Mouse (Mus musculus): ENCODE measurements around the gene Dars. TPM values are rescaled to one million over a fixed set of nuclear protein-coding genes. Genes with fewer than 3 reads are reported as not detected.
A peak's percentile ranks its signal among the peaks of the same experiment; 100 is the strongest.

Dars gene
- polyA plus RNA-seq, 1 experiment, result 47.0 TPM

GRCm38 (mm10) chr1:128456271-128456670 is 39.1 kb upstream of the Dars start:
- TF ChIP-seq POLR2A (IDR thresholded peaks at IDR 0.05; ENCODE audit: borderline replicate concordance, control insufficient read depth, low read depth, low read length) (no peak), CTCF (IDR thresholded peaks at IDR 0.05; ENCODE audit: control insufficient read depth, insufficient read depth, low read length) (no peak)
- no peak overlapping the region for H3K4me3 ChIP-seq (replicated peaks; ENCODE audit: control insufficient read depth, low read depth, low read length)
- H3K27ac ChIP-seq (ENCODE audit: control insufficient read depth, insufficient read depth, low read depth, low read length, poor library complexity), result no peak overlapping the region
- WGBS, result 80% methylated on average over 10 of the region's 10 CpGs
- H3K4me1 ChIP-seq (ENCODE audit: control insufficient read depth, insufficient read depth, low read length), result no peaks in the 10 kb centered on the region; the same call in 1 of the 2 replicates

DNA sequence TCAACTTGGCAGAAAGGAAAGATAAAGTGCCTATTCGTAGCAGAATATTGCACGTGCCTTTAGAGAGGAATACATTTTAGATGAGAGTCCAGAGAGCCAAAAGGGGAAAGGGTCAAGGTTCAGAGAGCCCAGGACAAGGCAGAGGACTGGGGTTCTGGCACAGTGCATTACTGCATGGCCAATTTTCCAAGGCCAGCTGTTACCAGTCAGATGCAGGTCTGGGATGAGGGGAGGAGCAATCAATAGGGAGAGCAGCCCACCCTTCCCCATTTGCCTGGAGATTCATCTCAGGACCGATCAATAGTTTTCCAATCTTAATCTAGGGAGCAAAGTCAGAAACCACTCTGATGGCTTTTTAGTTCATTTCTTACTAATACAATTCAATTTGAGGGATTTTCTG is 35.0 kb upstream of the Dars start:
- Histone ChIP-seq H3K4me3 (replicated peaks; ENCODE audit: control insufficient read depth, low read depth, low read length) (no peak overlapping the region), H3K27ac (ENCODE audit: control insufficient read depth, insufficient read depth, low read depth, low read length, poor library complexity) (no peak overlapping the region), H3K4me1 (ENCODE audit: control insufficient read depth, insufficient read depth, low read length) (peaks cover 1% of the 10 kb centered on the region; the same call in 1 of the 2 replicates)
- WGBS, result 81% methylated on average over 3 of the region's 3 CpGs
- no peak for TF ChIP-seq CTCF (IDR thresholded peaks at IDR 0.05; ENCODE audit: control insufficient read depth, insufficient read depth, low read length)

DNA sequence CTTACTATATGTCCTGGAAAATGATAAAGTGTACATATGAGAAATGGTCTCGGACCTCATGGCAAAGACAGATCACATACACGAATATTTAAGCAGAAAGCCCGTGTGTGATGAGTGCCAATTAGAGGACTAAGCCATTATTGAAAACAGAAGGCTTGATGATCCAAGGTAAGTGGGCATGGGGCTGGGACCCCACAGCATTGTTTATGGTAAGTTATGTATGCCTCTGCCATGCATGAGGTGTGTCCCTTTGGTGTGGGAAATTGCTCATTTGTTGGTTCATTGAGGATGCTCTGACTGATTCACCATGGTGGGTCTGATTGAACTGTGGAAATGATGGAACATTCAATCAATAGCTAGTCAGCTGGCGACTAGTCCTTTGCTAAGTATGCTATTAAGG is 34.0 kb upstream of the Dars start:
- 82% methylated on average over 4 of the region's 4 CpGs for WGBS
- H3K4me1 ChIP-seq (ENCODE audit: control insufficient read depth, insufficient read depth, low read length), result peaks cover 1% of the 10 kb centered on the region; the same call in 1 of the 2 replicates

DNA sequence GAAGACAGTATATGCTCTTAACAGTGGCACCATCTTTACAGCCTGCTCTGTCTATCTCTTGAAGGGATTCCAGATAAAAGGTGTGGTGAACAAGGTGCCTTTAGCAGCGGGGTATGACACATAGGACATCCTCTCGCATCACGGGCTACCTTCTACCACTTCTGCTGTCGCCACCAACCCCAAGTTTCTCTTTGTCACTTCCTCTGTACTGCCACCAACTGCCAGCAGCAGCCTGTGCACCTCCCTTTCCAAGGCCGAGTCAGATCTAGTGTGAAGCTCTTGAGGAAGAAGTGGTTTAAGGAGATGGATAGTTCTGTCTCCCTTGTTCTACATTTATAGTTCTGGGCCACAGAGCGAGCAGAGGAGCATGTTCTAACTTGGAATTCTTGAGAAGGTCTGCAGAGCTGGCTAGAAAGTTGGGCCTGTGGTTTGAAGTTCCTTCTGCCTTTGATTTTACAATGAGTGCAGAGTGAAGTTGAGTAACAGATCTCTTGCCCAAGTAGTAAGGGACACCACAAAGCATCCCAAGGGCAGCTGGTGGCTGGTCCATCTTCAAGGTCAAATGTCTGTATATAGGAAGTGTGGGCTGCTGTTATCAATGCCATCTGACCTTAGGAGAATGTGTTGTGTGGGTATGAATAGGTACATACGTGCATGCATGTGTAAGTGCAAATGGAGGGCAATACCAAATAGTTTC is 30.2 kb upstream of the Dars start:
- H3K27ac ChIP-seq (ENCODE audit: control insufficient read depth, insufficient read depth, low read depth, low read length, poor library complexity), result peak overlapping the region; percentile 83
- 9% methylated on average over 7 of the region's 7 CpGs for WGBS
- no peak for TF ChIP-seq POLR2A (IDR thresholded peaks at IDR 0.05; ENCODE audit: borderline replicate concordance, control insufficient read depth, low read depth, low read length)
- TF ChIP-seq CTCF (IDR thresholded peaks at IDR 0.05; ENCODE audit: control insufficient read depth, insufficient read depth, low read length), result peak; percentile 27; the same call in 1 of the 2 replicates
- H3K4me3 ChIP-seq (replicated peaks; ENCODE audit: control insufficient read depth, low read depth, low read length), result peak overlapping the region; percentile 16
- H3K4me1 ChIP-seq (ENCODE audit: control insufficient read depth, insufficient read depth, low read length), result peaks cover 5% of the 10 kb centered on the region; the same call in 1 of the 2 replicates

More for the DNA sequence above, 34.0 kb upstream of the Dars start:
- H3K4me3 ChIP-seq (replicated peaks; ENCODE audit: control insufficient read depth, low read depth, low read length), result no peak overlapping the region
- no peak overlapping the region for H3K27ac ChIP-seq (ENCODE audit: control insufficient read depth, insufficient read depth, low read depth, low read length, poor library complexity)
- TF ChIP-seq CTCF (IDR thresholded peaks at IDR 0.05; ENCODE audit: control insufficient read depth, insufficient read depth, low read length) (no peak), POLR2A (IDR thresholded peaks at IDR 0.05; ENCODE audit: borderline replicate concordance, control insufficient read depth, low read depth, low read length) (no peak)

DNA sequence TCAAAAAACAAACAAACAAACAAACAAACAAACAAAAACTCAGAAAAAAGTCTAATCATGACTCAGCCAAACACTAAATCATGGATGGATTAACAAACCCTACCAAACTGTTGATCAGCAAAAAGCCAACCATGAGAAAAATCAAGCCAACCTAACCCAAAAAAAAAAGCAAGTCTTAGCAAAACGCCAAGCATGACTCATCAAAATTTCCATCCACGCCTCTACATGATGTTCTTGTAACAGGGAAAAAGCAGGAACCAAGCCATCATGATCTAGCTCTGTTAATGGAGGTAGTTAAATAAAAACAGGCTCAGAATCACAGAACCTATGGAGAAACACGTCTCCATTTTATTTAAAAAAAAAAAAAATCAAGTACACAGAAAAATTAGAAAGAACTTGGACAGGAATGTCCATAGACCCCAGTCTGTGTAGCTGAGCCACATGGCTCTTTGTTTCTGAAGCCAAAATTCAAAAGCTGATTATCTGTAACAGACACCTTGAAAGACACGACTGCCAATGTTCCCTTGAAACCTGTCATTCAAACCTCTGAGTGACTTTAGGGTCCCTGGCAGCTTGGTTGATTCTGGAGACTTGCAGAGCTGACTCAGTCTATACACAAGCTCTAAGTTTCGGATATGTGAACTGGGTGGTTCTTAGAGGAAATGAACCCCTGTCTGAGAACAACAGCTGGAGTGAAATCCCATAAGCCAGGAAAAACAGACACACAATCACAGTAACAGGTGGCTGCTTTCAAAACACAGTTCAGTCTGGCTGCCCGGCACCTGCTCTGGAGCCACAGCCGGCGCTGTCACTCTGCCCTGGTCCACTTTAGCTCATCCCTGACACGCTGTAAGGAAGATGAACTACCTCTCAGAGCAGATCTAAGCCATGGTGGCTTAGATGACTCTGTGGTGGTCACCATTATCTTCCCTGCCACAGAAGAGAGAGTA is 27.0 kb upstream of the Dars start:
- Histone ChIP-seq H3K27ac (ENCODE audit: control insufficient read depth, insufficient read depth, low read depth, low read length, poor library complexity) (peak overlapping the region; percentile 48; the same call in 1 of the 2 replicates), H3K4me3 (replicated peaks; ENCODE audit: control insufficient read depth, low read depth, low read length) (no peak overlapping the region), H3K4me1 (ENCODE audit: control insufficient read depth, insufficient read depth, low read length) (peaks cover 5% of the 10 kb centered on the region; the same call in 1 of the 2 replicates)
- WGBS, result 42% methylated on average over 9 of the region's 9 CpGs
- TF ChIP-seq POLR2A (IDR thresholded peaks at IDR 0.05; ENCODE audit: borderline replicate concordance, control insufficient read depth, low read depth, low read length) (no peak), CTCF (IDR thresholded peaks at IDR 0.05; ENCODE audit: control insufficient read depth, insufficient read depth, low read length) (no peak)

DNA sequence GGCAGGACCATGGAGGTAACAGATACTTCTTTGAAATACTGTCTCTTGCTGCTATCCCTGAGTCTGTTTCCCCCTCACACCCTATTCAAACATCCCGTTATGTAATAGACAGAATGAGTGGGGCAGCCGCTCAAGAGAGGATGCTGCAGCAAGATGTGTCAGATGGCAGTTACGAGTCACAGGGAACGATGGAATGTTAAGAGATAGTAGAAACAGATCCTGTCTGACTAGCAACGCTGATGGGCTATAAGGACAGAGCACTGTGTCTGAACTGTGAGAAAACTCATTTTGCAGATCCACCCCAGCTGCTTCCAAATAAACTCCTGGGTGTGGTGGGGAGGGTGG is 23.9 kb upstream of the Dars start:
- no peak overlapping the region for H3K27ac ChIP-seq (ENCODE audit: control insufficient read depth, insufficient read depth, low read depth, low read length, poor library complexity)
- no peak overlapping the region for H3K4me3 ChIP-seq (replicated peaks; ENCODE audit: control insufficient read depth, low read depth, low read length)
- no peak for TF ChIP-seq POLR2A (IDR thresholded peaks at IDR 0.05; ENCODE audit: borderline replicate concordance, control insufficient read depth, low read depth, low read length)
- TF ChIP-seq CTCF (IDR thresholded peaks at IDR 0.05; ENCODE audit: control insufficient read depth, insufficient read depth, low read length), result no peak
- 39% methylated on average over 5 of the region's 5 CpGs for WGBS
- peaks cover 5% of the 10 kb centered on the region; the same call in 1 of the 2 replicates for H3K4me1 ChIP-seq (ENCODE audit: control insufficient read depth, insufficient read depth, low read length)

GRCm38 (mm10) chr1:128440386-128441128 is 23.4 kb upstream of the Dars start:
- peaks cover 6% of the 10 kb centered on the region; the same call in 1 of the 2 replicates for H3K4me1 ChIP-seq (ENCODE audit: control insufficient read depth, insufficient read depth, low read length)
- H3K27ac ChIP-seq (ENCODE audit: control insufficient read depth, insufficient read depth, low read depth, low read length, poor library complexity), result no peak overlapping the region
- H3K4me3 ChIP-seq (replicated peaks; ENCODE audit: control insufficient read depth, low read depth, low read length), result no peak overlapping the region
- TF ChIP-seq CTCF (IDR thresholded peaks at IDR 0.05; ENCODE audit: control insufficient read depth, insufficient read depth, low read length), result no peak
- TF ChIP-seq POLR2A (IDR thresholded peaks at IDR 0.05; ENCODE audit: borderline replicate concordance, control insufficient read depth, low read depth, low read length), result no peak
- 67% methylated on average over 16 of the region's 16 CpGs for WGBS
